Mouse (Mus musculus) forebrain, embryonic 16.5 days (tissue): ENCODE data around the gene Slc39a3. TPM values are rescaled to one million over a fixed set of nuclear protein-coding genes. Genes with fewer than 3 reads are reported as not detected.

Experiments
- ATAC-seq: fragments of 200-750 bp; cut with Nextera tagmentation; 2 replicates; pipeline ENCODE4 v1.8.0; 2017; ENCODE audit warnings: mild to moderate bottlenecking, moderate library complexity
- H3K27ac ChIP-seq: fragments of 300-500 bp; sonication (generic); 2 replicates; pipeline ENCODE4 v1.5.1; 2014; ENCODE audit warnings: low read length, control low read depth
- H3K27me3 ChIP-seq: fragments of 300-500 bp; sonication (generic); replicated peaks from 2 replicates; pipeline ENCODE4 v1.6.1; 2014; ENCODE audit warnings: low read length; ENCODE audit not compliant: control insufficient read depth, insufficient read depth
- H3K36me3 ChIP-seq: fragments of 300-500 bp; sonication (generic); 2 replicates; pipeline ENCODE4 v1.6.1; 2014; ENCODE audit not compliant: control insufficient read depth, insufficient read depth
- H3K4me1 ChIP-seq: fragments of 300-500 bp; sonication (generic); replicated peaks from 2 replicates; pipeline ENCODE4 v1.6.1; 2014; ENCODE audit warnings: low read length; ENCODE audit not compliant: control insufficient read depth, insufficient read depth
- H3K4me2 ChIP-seq: fragments of 300-500 bp; sonication (generic); 2 replicates; pipeline ENCODE4 v1.6.1; 2014; ENCODE audit warnings: mild to moderate bottlenecking, low read length, control low read depth
- H3K4me3 ChIP-seq: fragments of 300-500 bp; sonication (generic); replicated peaks from 2 replicates; pipeline ENCODE4 v1.5.1; 2014; ENCODE audit warnings: mild to moderate bottlenecking, low read length, control low read depth
- H3K9ac ChIP-seq: fragments of 300-500 bp; sonication (generic); replicated peaks from 2 replicates; pipeline ENCODE4 v1.6.1; 2014; ENCODE audit warnings: low read depth, low read length, control low read depth
- H3K9me3 ChIP-seq: fragments of 300-500 bp; sonication (generic); 2 replicates; pipeline ENCODE4 v1.6.1; 2016; ENCODE audit warnings: low read length; ENCODE audit not compliant: control insufficient read depth
- WGBS: fragments of 180-500 bp; shearing (Covaris S2); extraction: QIAGEN DNeasy Blood & Tissue Kit; methylation state at CpG from one replicate; pipeline ENCODE4 v1.1.7; 2014; 5-methylcytosine and 5-hydroxymethylcytosine counted together
- polyA plus RNA-seq: library from polyadenylated mRNA; unstranded; fragments of >200 nt; fragmentation: Nextera tagmentation; extraction: Ambion mirVana; gene quantifications from 2 replicates; pipeline ENCODE4 v1.2.1, GENCODE M21; 2015

Slc39a3 gene
- polyA plus RNA-seq, 1 experiment from 2014 or later: 54.0 TPM

- ATAC-seq: no peak
- Histone ChIP-seq H3K27me3 (no peaks in the 10 kb centered on the region), H3K4me2 (peak overlapping the region; percentile 30), H3K4me3 (peak overlapping the region; percentile 10; the same call in 1 of the 2 replicates), H3K9me3 (no peaks in the 10 kb centered on the region), H3K4me1 (peaks cover 21% of the 10 kb centered on the region), H3K9ac (no peak overlapping the region), H3K36me3 (no peaks in the 10 kb centered on the region), H3K27ac (0 out of 2 replicates have a peak overlapping the region, but pooled peaks have one; percentile 26)
- WGBS: 50% methylated on average over 28 of the region's 28 CpGs
Measured at GRCm38 (mm10) chr10:81000197-81001062, 36.8 kb downstream of the Slc39a3 start.

- Histone ChIP-seq H3K4me3 (peak overlapping the region; percentile 4; the same call in 1 of the 2 replicates), H3K4me2 (peak overlapping the region; percentile 44), H3K4me1 (peaks cover 26% of the 10 kb centered on the region), H3K36me3 (no peaks in the 10 kb centered on the region), H3K27ac (no peak overlapping the region), H3K27me3 (no peaks in the 10 kb centered on the region), H3K9me3 (no peaks in the 10 kb centered on the region), H3K9ac (0 out of 2 replicates have a peak overlapping the region, but pooled peaks have one; percentile 7)
- 25% methylated on average over 31 of the region's 37 CpGs for WGBS
- ATAC-seq: peak; percentile 78
Measured at GRCm38 (mm10) chr10:80999362-81000196, 37.6 kb downstream of the Slc39a3 start.

- Histone ChIP-seq H3K4me3 (no peak overlapping the region), H3K9ac (no peak overlapping the region), H3K4me2 (no peak overlapping the region), H3K27ac (no peak overlapping the region), H3K4me1 (peaks cover 26% of the 10 kb centered on the region), H3K9me3 (no peaks in the 10 kb centered on the region), H3K27me3 (no peaks in the 10 kb centered on the region), H3K36me3 (no peaks in the 10 kb centered on the region)
- ATAC-seq: no peak
- 15% methylated on average over 12 of the region's 12 CpGs for WGBS
Measured at GRCm38 (mm10) chr10:80998778-80999177, 38.4 kb downstream of the Slc39a3 start.

DNA sequence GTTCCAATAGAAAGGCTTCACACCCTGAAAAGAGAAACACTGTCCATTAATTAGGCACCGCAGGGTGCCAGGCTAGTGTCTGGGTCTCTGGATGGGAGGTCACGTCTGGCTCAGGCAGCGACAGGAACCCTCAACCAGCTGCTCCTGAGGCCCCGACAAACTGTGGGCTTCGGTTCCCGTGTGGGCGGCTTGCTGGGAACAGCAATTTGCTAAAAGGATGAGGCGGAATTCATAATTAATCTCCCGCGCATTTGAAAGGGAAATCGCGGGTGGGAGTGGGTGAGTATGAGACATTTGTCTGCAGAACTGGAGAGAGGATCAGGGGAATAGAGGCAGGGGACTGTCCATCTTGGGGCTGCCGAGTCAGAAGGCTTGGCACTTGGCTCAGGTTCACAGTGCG lies 39.2 kb downstream of the Slc39a3 start:
- Histone ChIP-seq H3K27ac (no peak overlapping the region), H3K27me3 (no peaks in the 10 kb centered on the region), H3K36me3 (no peaks in the 10 kb centered on the region), H3K4me1 (peaks cover 26% of the 10 kb centered on the region), H3K9ac (0 out of 2 replicates have a peak overlapping the region, but pooled peaks have one; percentile 11), H3K9me3 (no peaks in the 10 kb centered on the region), H3K4me3 (no peak overlapping the region), H3K4me2 (no peak overlapping the region)
- WGBS: 32% methylated on average over 14 of the region's 14 CpGs
- no peak for ATAC-seq

DNA sequence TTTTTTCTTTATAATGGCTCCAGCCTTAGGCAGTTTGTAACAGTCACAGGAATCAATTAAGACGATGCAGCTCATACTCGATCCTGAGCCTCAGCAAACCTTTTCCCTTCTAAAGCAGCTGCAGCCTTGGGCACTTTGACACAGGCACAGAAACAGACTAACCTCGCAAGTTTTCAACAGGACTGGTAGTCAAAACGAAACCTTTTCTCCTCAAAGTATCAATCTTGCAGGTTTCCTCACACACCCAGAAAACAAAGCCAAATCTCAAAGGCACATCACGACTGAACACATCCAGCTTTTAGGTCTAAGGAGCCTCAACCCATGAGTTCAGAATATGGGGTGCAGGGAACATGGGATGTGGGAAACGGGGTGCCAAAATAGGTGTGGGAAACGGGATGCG lies 39.9 kb downstream of the Slc39a3 start:
- Histone ChIP-seq H3K4me2 (no peak overlapping the region), H3K4me1 (peaks cover 26% of the 10 kb centered on the region), H3K9ac (no peak overlapping the region), H3K27ac (no peak overlapping the region), H3K27me3 (no peaks in the 10 kb centered on the region), H3K36me3 (no peaks in the 10 kb centered on the region), H3K9me3 (no peaks in the 10 kb centered on the region), H3K4me3 (no peak overlapping the region)
- 82% methylated on average over 8 of the region's 8 CpGs for WGBS
- no peak for ATAC-seq

DNA sequence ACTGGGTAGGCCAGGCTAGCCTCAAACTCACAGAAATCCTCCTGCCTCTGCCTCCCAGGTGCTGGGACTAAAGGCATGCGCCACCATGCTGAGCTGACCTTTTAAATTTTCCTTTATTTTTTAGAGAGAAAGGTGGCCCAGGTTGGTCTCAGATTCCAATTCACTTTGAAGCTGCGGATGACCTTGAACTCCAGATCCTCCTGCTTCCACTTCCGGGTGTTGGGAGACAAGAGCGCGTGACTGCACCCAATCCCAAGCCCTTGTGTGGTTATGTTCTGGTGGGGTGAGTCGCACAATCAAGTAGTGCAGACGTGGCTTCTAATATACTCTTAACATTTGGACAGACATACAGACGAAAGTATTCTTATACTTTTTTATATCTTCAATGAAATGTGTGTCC lies 40.7 kb downstream of the Slc39a3 start:
- Histone ChIP-seq H3K27ac (no peak overlapping the region), H3K4me1 (peaks cover 24% of the 10 kb centered on the region), H3K4me2 (no peak overlapping the region), H3K9ac (no peak overlapping the region), H3K9me3 (no peaks in the 10 kb centered on the region), H3K36me3 (no peaks in the 10 kb centered on the region), H3K27me3 (no peaks in the 10 kb centered on the region), H3K4me3 (no peak overlapping the region)
- no peak for ATAC-seq
- WGBS: 93% methylated on average over 8 of the region's 8 CpGs

DNA sequence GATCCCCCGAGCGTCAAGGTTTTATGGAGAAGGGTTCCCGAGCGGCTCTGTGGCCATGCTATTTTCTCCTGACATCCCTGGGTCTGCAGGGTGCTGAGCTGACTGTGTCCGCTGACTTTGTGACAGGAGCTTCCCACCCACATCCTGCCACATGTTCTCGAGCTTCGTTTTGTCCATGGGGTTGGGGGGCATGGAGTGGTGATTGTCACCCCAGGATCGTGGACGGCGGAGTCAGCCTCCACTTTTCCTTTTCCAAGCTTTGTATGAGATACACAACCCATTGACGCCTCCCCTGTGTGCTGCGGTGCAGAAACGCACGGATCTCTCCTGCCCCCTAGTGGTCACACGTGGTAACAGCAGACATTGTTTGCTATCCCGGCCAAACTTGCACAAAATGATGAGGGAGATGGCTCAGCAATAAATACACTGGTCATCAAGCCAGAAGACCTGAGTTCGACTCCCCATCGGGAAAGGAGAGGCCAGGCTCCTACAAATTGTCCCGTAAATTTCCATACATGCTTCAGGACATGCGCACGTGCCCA lies 42.1 kb downstream of the Slc39a3 start:
- peaks cover 13% of the 10 kb centered on the region for H3K4me1 ChIP-seq
- WGBS: 10% methylated on average over 21 of the region's 21 CpGs
- H3K4me2 ChIP-seq: peak overlapping the region; percentile 37
- H3K9me3 ChIP-seq: no peaks in the 10 kb centered on the region
- H3K9ac ChIP-seq: peak overlapping the region; percentile 47
- H3K36me3 ChIP-seq: no peaks in the 10 kb centered on the region
- peak overlapping the region; percentile 20; the same call in 1 of the 2 replicates for H3K4me3 ChIP-seq
- H3K27ac ChIP-seq: no peak overlapping the region
- peak; percentile 42; the same call in 1 of the 2 replicates for ATAC-seq
- no peaks in the 10 kb centered on the region for H3K27me3 ChIP-seq

DNA sequence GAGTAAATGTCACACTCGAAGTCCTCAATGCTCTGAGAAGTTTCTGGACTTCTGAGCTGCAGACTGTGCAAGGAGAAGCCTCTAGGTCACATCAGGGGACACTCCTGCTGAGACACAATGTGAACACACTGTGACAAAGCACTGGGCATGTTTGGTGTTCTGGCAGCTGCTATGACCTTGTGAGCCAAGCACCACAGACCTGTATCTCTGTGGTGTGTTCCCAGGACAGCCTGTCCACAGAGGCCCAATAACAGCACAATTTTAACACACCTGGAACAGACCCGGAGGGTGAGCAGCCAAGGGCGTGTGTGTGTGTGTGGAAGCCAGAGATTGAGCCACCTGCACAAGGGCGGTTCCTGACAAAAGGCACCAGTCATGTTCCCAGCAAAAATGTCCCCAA lies 42.6 kb downstream of the Slc39a3 start:
- Histone ChIP-seq H3K9ac (peak overlapping the region; percentile 47), H3K4me1 (peaks cover 9% of the 10 kb centered on the region), H3K4me3 (no peak overlapping the region), H3K9me3 (no peaks in the 10 kb centered on the region), H3K36me3 (no peaks in the 10 kb centered on the region), H3K27me3 (no peaks in the 10 kb centered on the region), H3K4me2 (no peak overlapping the region), H3K27ac (no peak overlapping the region)
- 64% methylated on average over 4 of the region's 4 CpGs for WGBS
- ATAC-seq: no peak

GRCm38 (mm10) chr10:80993276-80993675 lies 44.0 kb downstream of the Slc39a3 start:
- H3K4me1 ChIP-seq: peaks cover 6% of the 10 kb centered on the region

More at GRCm38 (mm10) chr10:80993276-80993675, 44.0 kb downstream of the Slc39a3 start:
- no peak overlapping the region for H3K4me2 ChIP-seq
- 53% methylated on average over 5 of the region's 5 CpGs for WGBS
- no peaks in the 10 kb centered on the region for H3K36me3 ChIP-seq
- H3K27me3 ChIP-seq: no peaks in the 10 kb centered on the region
- H3K9ac ChIP-seq: no peak overlapping the region
- ATAC-seq: no peak
- no peak overlapping the region for H3K27ac ChIP-seq
- no peak overlapping the region for H3K4me3 ChIP-seq
- H3K9me3 ChIP-seq: no peaks in the 10 kb centered on the region
